Mouse (Mus musculus) spleen, adult 2 months (tissue): Measurements from ENCODE around the gene Dkk3. TPM values are rescaled to one million over a fixed set of nuclear protein-coding genes. Genes with fewer than 3 reads are reported as not detected.

Source experiments
- DNase-seq, 2 experiments: peaks; one replicate each; pipeline versions ENCODE4 v3.0.0 to v3.0.0-alpha.2; 2012 to 2021; ENCODE audit warnings: low spot score in 2 of 2, low read depth in 1 of 2
- H3K27ac ChIP-seq: fragments of 200-500 bp; 2 replicates; pipeline ENCODE4 v1.5.1; 2012; ENCODE audit warnings: low read length, inconsistent platforms; ENCODE audit not compliant: insufficient read depth
- H3K27me3 ChIP-seq: fragments of 200-500 bp; 2 replicates; pipeline ENCODE4 v1.6.1; 2012; ENCODE audit warnings: mild to moderate bottlenecking, moderate library complexity, low read length, inconsistent platforms; ENCODE audit not compliant: control insufficient read depth, insufficient read depth
- H3K36me3 ChIP-seq: fragments of 200-500 bp; 2 replicates; pipeline ENCODE4 v1.6.1; 2012; ENCODE audit warnings: mild to moderate bottlenecking, low read length, inconsistent platforms; ENCODE audit not compliant: control insufficient read depth, insufficient read depth
- H3K4me1 ChIP-seq: fragments of 200-500 bp; 2 replicates; pipeline ENCODE4 v1.6.1; 2011; ENCODE audit warnings: inconsistent platforms; ENCODE audit not compliant: control insufficient read depth, insufficient read depth, insufficient read length
- H3K4me3 ChIP-seq: fragments of 200-500 bp; 2 replicates; pipeline ENCODE4 v1.5.1; 2011; ENCODE audit warnings: mild to moderate bottlenecking, inconsistent platforms; ENCODE audit not compliant: insufficient read depth, insufficient read length; ENCODE audit errors: extremely low read depth
- CTCF ChIP-seq: fragments of 200-500 bp; IDR thresholded peaks from 2 replicates; pipeline ENCODE4 v1.5.1; 2011; ENCODE audit warnings: mild to moderate bottlenecking, inconsistent platforms; ENCODE audit not compliant: insufficient read depth, insufficient read length, insufficient replicate concordance; ENCODE audit errors: extremely low read depth
- POLR2A ChIP-seq: fragments of 200-500 bp; IDR thresholded peaks from 2 replicates; pipeline ENCODE4 v1.6.1; 2011; ENCODE audit warnings: low read depth, low read length, inconsistent platforms
- WGBS: fragments of 180-500 bp; shearing (Covaris S2); methylation state at CpG from one replicate; pipeline ENCODE4 v1.1.7; 2018; 5-methylcytosine and 5-hydroxymethylcytosine counted together
- polyA plus RNA-seq: library from polyadenylated mRNA; depleted of rRNA; stranded (reverse); fragments of >200 nt; gene quantifications from 2 replicates; pipeline ENCODE4 v1.2.3, GENCODE M21; 2012

Dkk3 gene
- polyA plus RNA-seq, 1 experiment, result 2.9 TPM

GRCm38 (mm10) chr7:112200761-112201160, 41.9 kb upstream of the Dkk3 start:
- TF ChIP-seq CTCF (no peak), POLR2A (no peak)
- Histone ChIP-seq H3K27ac (no peak overlapping the region), H3K4me1 (no peaks in the 10 kb centered on the region), H3K4me3 (no peak overlapping the region), H3K27me3 (no peaks in the 10 kb centered on the region), H3K36me3 (no peaks in the 10 kb centered on the region)
- DNase-seq, result no peak
- WGBS, result 76% methylated on average over 4 of the region's 4 CpGs

- Histone ChIP-seq H3K27me3 (no peaks in the 10 kb centered on the region), H3K4me3 (no peak overlapping the region), H3K27ac (no peak overlapping the region), H3K4me1 (no peaks in the 10 kb centered on the region), H3K36me3 (no peaks in the 10 kb centered on the region)
- no peak for DNase-seq
- TF ChIP-seq CTCF, result no peak
- TF ChIP-seq POLR2A, result no peak
- 78% methylated on average over 3 of the region's 3 CpGs for WGBS
Measured at GRCm38 (mm10) chr7:112199343-112199742, 40.5 kb upstream of the Dkk3 start.

- Histone ChIP-seq H3K27me3 (no peaks in the 10 kb centered on the region), H3K36me3 (no peaks in the 10 kb centered on the region), H3K4me3 (no peak overlapping the region), H3K27ac (no peak overlapping the region), H3K4me1 (no peaks in the 10 kb centered on the region)
- TF ChIP-seq POLR2A (no peak), CTCF (no peak)
- 85% methylated on average over 8 of the region's 8 CpGs for WGBS
- DNase-seq, result no peak
Measured at GRCm38 (mm10) chr7:112197461-112197860, 38.6 kb upstream of the Dkk3 start.

- no peak for DNase-seq
- Histone ChIP-seq H3K36me3 (no peaks in the 10 kb centered on the region), H3K4me3 (no peak overlapping the region), H3K27me3 (no peaks in the 10 kb centered on the region), H3K4me1 (no peaks in the 10 kb centered on the region), H3K27ac (no peak overlapping the region)
- TF ChIP-seq POLR2A (no peak), CTCF (no peak)
- 82% methylated on average over 5 of the region's 5 CpGs for WGBS
Measured at GRCm38 (mm10) chr7:112194286-112194685, 35.4 kb upstream of the Dkk3 start.

GRCm38 (mm10) chr7:112192778-112193177, 33.9 kb upstream of the Dkk3 start:
- Histone ChIP-seq H3K4me3 (no peak overlapping the region), H3K27ac (no peak overlapping the region), H3K4me1 (no peaks in the 10 kb centered on the region), H3K27me3 (no peaks in the 10 kb centered on the region), H3K36me3 (no peaks in the 10 kb centered on the region)
- TF ChIP-seq CTCF, result no peak
- TF ChIP-seq POLR2A, result no peak
- DNase-seq, result no peak
- WGBS, result 91% methylated on average over 5 of the region's 5 CpGs

- TF ChIP-seq CTCF, result no peak
- no peak for TF ChIP-seq POLR2A
- WGBS, result 84% methylated on average over 4 of the region's 4 CpGs
- Histone ChIP-seq H3K27me3 (no peaks in the 10 kb centered on the region), H3K27ac (no peak overlapping the region), H3K4me3 (no peak overlapping the region), H3K36me3 (no peaks in the 10 kb centered on the region), H3K4me1 (no peaks in the 10 kb centered on the region)
- no peak for DNase-seq
Measured at GRCm38 (mm10) chr7:112192237-112192636, 33.4 kb upstream of the Dkk3 start.

- H3K27ac ChIP-seq, result no peak overlapping the region
- H3K4me1 ChIP-seq, result no peaks in the 10 kb centered on the region
- WGBS, result 67% methylated on average over 13 of the region's 13 CpGs
- no peaks in the 10 kb centered on the region for H3K27me3 ChIP-seq
- TF ChIP-seq POLR2A (no peak), CTCF (no peak)
- H3K4me3 ChIP-seq, result no peak overlapping the region
- no peak for DNase-seq
- no peaks in the 10 kb centered on the region for H3K36me3 ChIP-seq
Measured at GRCm38 (mm10) chr7:112187536-112188459, 28.9 kb upstream of the Dkk3 start.
